Comparison of ENCODE assay signal across 8 mouse cellular contexts in the genomic region with DNA sequence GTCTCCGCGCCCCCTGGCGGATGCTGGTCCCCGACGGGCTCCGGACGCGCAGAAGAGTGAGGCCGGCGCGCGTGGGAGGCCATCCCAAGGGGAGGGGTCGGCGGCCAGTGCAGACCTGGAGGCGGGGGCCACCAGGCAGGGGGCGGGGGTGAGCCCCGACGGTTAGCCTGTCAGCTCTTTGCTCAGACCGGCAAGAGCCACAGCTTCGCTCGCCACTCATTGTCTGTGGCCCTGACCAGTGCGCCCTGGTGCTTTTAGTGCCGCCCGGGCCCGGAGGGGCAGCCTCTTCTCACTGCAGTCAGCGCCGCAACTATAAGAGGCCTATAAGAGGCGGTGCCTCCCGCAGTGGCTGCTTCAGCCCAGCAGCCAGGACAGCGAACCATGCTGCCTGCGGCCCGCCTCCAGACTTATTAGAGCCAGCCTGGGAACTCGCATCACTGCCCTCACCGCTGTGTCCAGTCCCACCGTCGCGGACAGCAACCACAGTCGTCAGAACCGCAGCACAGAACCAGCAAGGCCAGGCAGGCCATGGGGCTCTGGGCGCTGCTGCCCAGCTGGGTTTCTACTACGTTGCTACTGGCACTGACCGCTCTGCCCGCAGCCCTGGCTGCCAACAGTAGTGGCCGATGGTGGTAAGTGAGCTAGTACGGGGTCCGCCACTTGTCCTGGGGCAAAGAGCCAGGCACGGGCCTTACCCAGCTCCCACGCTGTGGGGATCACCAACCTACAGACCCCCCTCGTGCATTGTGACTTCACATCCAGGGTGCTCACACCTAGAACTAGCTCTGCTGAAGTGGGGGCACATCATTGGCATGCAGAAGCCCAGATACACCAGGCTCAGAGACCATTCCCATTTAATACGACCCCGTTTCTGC. TPM values are rescaled to one million over a fixed set of nuclear protein-coding genes. Genes with fewer than 3 reads are reported as not detected.
DNase-seq lines count a peak whose midpoint lies in the region; ATAC-seq and TF ChIP-seq lines count a peak whose summit lies in the region.

A gene (plus strand): TSS at position 197 of the 875 bp plus-strand sequence.

- no peaks in the 10 kb centered on the region for H3K4me1 ChIP-seq in cortical plate, adult 2 months (ENCODE audit: control insufficient read depth, insufficient read depth, low read length)
- no peaks in the 10 kb centered on the region; the same call in 1 of the 2 replicates for H3K4me1 ChIP-seq in hindbrain, embryonic 14.5 days (replicated peaks; ENCODE audit: control insufficient read depth, insufficient read depth, low read length)
- H3K4me1 ChIP-seq in liver, embryonic 14.5 days (replicated peaks; ENCODE audit: control insufficient read depth in 2 of 2, insufficient read depth in 2 of 2, low read length in 1 of 2) = no peaks in the 10 kb centered on the region
- peaks cover 38% of the 10 kb centered on the region for H3K4me1 ChIP-seq in neural tube, embryonic 15.5 days

- no peaks in the 10 kb centered on the region for H3K9me3 ChIP-seq in hindbrain, embryonic 14.5 days (ENCODE audit: control insufficient read depth, low read length)
- H3K9me3 ChIP-seq in liver, embryonic 14.5 days (ENCODE audit: control insufficient read depth, low read length) = no peaks in the 10 kb centered on the region
- no peaks in the 10 kb centered on the region for H3K9me3 ChIP-seq in neural tube, embryonic 15.5 days (replicated peaks)

- intact Hi-C loops in left cerebral cortex, adult 2 months (cut with DNase I) = no loop called here
- intact Hi-C loops in left cerebral cortex, postnatal 36 days (cut with DNase I) = loop anchor here (5.0 kb wide), 1 partner anchor 128 kb away; a partner anchor contains a TSS

- H3K27me3 ChIP-seq in hindbrain, embryonic 14.5 days (ENCODE audit: control insufficient read depth, insufficient read depth, low read length) = peaks cover 88% of the 10 kb centered on the region
- H3K27me3 ChIP-seq in liver, embryonic 14.5 days (ENCODE audit: control insufficient read depth, insufficient read depth, low read length) = peaks cover 81% of the 10 kb centered on the region
- H3K27me3 ChIP-seq in neural tube, embryonic 15.5 days (replicated peaks) = peaks cover 91% of the 10 kb centered on the region

- no peaks in the 10 kb centered on the region for H3K36me3 ChIP-seq in hindbrain, embryonic 14.5 days (replicated peaks; ENCODE audit: control insufficient read depth, insufficient read depth)
- H3K36me3 ChIP-seq in liver, embryonic 14.5 days (replicated peaks; ENCODE audit: control insufficient read depth, insufficient read depth, low read depth) = no peaks in the 10 kb centered on the region
- H3K36me3 ChIP-seq in neural tube, embryonic 15.5 days = no peaks in the 10 kb centered on the region

- peak within 1 kb of the TSS; percentile 62 for H3K4me2 ChIP-seq in hindbrain, embryonic 14.5 days (replicated peaks)
- H3K4me2 ChIP-seq in liver, embryonic 14.5 days (ENCODE audit: low read depth) = no peak within 1 kb of the TSS
- peak within 1 kb of the TSS; percentile 44 for H3K4me2 ChIP-seq in neural tube, embryonic 15.5 days

- no peak within 1 kb of the TSS for H3K27ac ChIP-seq in left cerebral cortex, adult 2 months
- no peak within 1 kb of the TSS for H3K27ac ChIP-seq in cortical plate, adult 2 months (ENCODE audit: insufficient read depth, low read length)
- H3K27ac ChIP-seq in hindbrain, embryonic 14.5 days = no peak within 1 kb of the TSS
- no peak within 1 kb of the TSS for H3K27ac ChIP-seq in liver, embryonic 14.5 days
- H3K27ac ChIP-seq in neural tube, embryonic 15.5 days (replicated peaks) = no peak within 1 kb of the TSS

- no peak for TF ChIP-seq POLR2A in cortical plate, adult 2 months (IDR thresholded peaks at IDR 0.05; ENCODE audit: extremely low read depth, insufficient read depth, low read length)

- peak; percentile 56 for TF ChIP-seq CTCF in left cerebral cortex, adult 2 months (IDR thresholded peaks at IDR 0.05)
- 0 out of 2 replicates have a peak, but pooled peaks have one; percentile 16 for TF ChIP-seq CTCF in cortical plate, adult 2 months (IDR thresholded peaks at IDR 0.05; ENCODE audit: extremely low read depth, insufficient read depth, low read length)
- peak; percentile 74 for TF ChIP-seq CTCF in liver, embryonic 14.5 days (IDR thresholded peaks at IDR 0.05; ENCODE audit: low read depth)

- WGBS in hindbrain, embryonic 14.5 days = 3% methylated on average over 47 of the region's 51 CpGs
- 6% methylated on average over 51 of the region's 51 CpGs for WGBS in liver, embryonic 14.5 days (ENCODE audit: insufficient replicate concordance)
- 3% methylated on average over 42 of the region's 51 CpGs for WGBS in neural tube, embryonic 15.5 days

- H3K9ac ChIP-seq in hindbrain, embryonic 14.5 days = 0 out of 2 replicates have a peak within 1 kb of the TSS, but pooled peaks have one; percentile 7
- H3K9ac ChIP-seq in liver, embryonic 14.5 days (replicated peaks) = no peak within 1 kb of the TSS
- no peak within 1 kb of the TSS for H3K9ac ChIP-seq in neural tube, embryonic 15.5 days (replicated peaks)

- TF ChIP-seq EP300 in liver, embryonic 14.5 days (IDR thresholded peaks at IDR 0.05; ENCODE audit: low read depth) = no peak

- ATAC-seq in hindbrain, embryonic 14.5 days (ENCODE audit: low FRiP score) = 0 out of 2 replicates have a peak, but pooled peaks have one; percentile 23
- no peak for ATAC-seq in liver, embryonic 14.5 days (ENCODE audit: insufficient read depth)
- ATAC-seq in neural tube, embryonic 15.5 days (ENCODE audit: low FRiP score) = no peak

- no peak within 1 kb of the TSS for H3K4me3 ChIP-seq in left cerebral cortex, adult 2 months
- no peak within 1 kb of the TSS for H3K4me3 ChIP-seq in cortical plate, adult 2 months (ENCODE audit: insufficient read depth, low read length)
- peak within 1 kb of the TSS; percentile 34 for H3K4me3 ChIP-seq in hindbrain, embryonic 14.5 days (replicated peaks; ENCODE audit: low read length)
- H3K4me3 ChIP-seq in liver, embryonic 14.5 days (ENCODE audit: insufficient read depth in 1 of 2, low read depth in 2 of 2, low read length in 2 of 2) = no peak within 1 kb of the TSS
- peak within 1 kb of the TSS; percentile 25 for H3K4me3 ChIP-seq in neural tube, embryonic 15.5 days (replicated peaks)

- no peak for DNase-seq in left cerebral cortex, adult 2 months (ENCODE audit: extremely low spot score in 1 of 2, low spot score in 2 of 2)
- no peak for DNase-seq in left cerebral cortex, postnatal 36 days (ENCODE audit: low spot score in 2 of 2)
- DNase-seq in hindbrain, embryonic 14.5 days (ENCODE audit: low spot score) = no peak
- DNase-seq in liver, embryonic 14.5 days (ENCODE audit: low read depth in 3 of 3, low spot score in 3 of 3) = no peak
- DNase-seq in layer of hippocampus, adult 11-12 months (ENCODE audit: low spot score) = no peak
- DNase-seq in layer of hippocampus, adult 8-10 months (ENCODE audit: low spot score in 2 of 2) = no peak

RNA-seq across cellular contexts. Expression of the gene that starts here (rescaled TPM):
- total RNA-seq in left cerebral cortex, adult 2 months (2021) = under 1 TPM in 1 of 2 experiments, not detected in 1; 0.14 TPM
- total RNA-seq in left cerebral cortex, postnatal 36 days (2021) = not detected
- 0.15 and 0.17 TPM in 2 replicates for polyA plus RNA-seq in cortical plate, adult 2 months (2012; rRNA removed)
- 1.9 and 2.1 TPM in 2 replicates for polyA plus RNA-seq in hindbrain, embryonic 14.5 days (2014; fragmentation: Nextera tagmentation; extraction: Ambion mirVana)
- not detected in 2 replicates for polyA plus RNA-seq in liver, embryonic 14.5 days (2012; rRNA removed)
- not detected in 2 replicates for polyA plus RNA-seq in liver, embryonic 14.5 days (2014; fragmentation: Nextera tagmentation; extraction: Ambion mirVana)
- 1.0 and 2.0 TPM in 2 replicates for polyA plus RNA-seq in neural tube, embryonic 15.5 days (2015; fragmentation: Nextera tagmentation; extraction: Ambion mirVana)
- not detected for total RNA-seq in layer of hippocampus, adult 8-10 months (2022)

Comparison
In these comparisons a context has a peak if more than half of its experiments do, and no peak if none do; other contexts are left out.
1. H3K4me3 ChIP-seq: peak in hindbrain, embryonic 14.5 days (single experiment) and neural tube, embryonic 15.5 days (single experiment); none in left cerebral cortex, adult 2 months (single experiment), cortical plate, adult 2 months (single experiment) and liver, embryonic 14.5 days (0 of 2).
2. CTCF ChIP-seq: peak in every context shown above with its lines; median percentile 74 in liver, embryonic 14.5 days; 56 in left cerebral cortex, adult 2 months; 16 in cortical plate, adult 2 months.